Mouse (Mus musculus) CH12.LX (cell line): ENCODE results near the gene Cx3cr1.

Experiments
- CHD2 ChIP-seq: IDR thresholded peaks from 2 replicates; pipeline ENCODE4 v1.6.1; 2011; ENCODE audit warnings: low read length, improper control_type of control experiment
- CTCF ChIP-seq, 2 experiments: IDR thresholded peaks in 1 of 2; conservative IDR thresholded peaks in 1 of 2; 2 replicates each; pipeline ENCODE4 v1.5.1; 2011 to 2012; ENCODE audit warnings: low read depth in 2 of 2, low read length in 2 of 2, improper control_type of control experiment in 1 of 2, inconsistent platforms in 1 of 2, mild to moderate bottlenecking in 1 of 2, moderate library complexity in 1 of 2
- EP300 ChIP-seq: IDR thresholded peaks from 2 replicates; pipeline ENCODE4 v1.6.1; 2011; ENCODE audit warnings: low read length, improper control_type of control experiment
- JUN ChIP-seq: IDR thresholded peaks from 2 replicates; pipeline ENCODE4 v1.6.1; 2011; ENCODE audit warnings: low read depth, mild to moderate bottlenecking, low read length, improper control_type of control experiment, moderate library complexity; ENCODE audit not compliant: insufficient read depth
- MAFK ChIP-seq: IDR thresholded peaks from 2 replicates; pipeline ENCODE4 v1.6.1; 2011; ENCODE audit warnings: low read length, improper control_type of control experiment; ENCODE audit not compliant: insufficient replicate concordance
- MAZ ChIP-seq: IDR thresholded peaks from 2 replicates; pipeline ENCODE4 v1.6.1; 2012; ENCODE audit warnings: low read depth, mild to moderate bottlenecking, inconsistent platforms, low read length, improper control_type of control experiment, moderate library complexity
- MYC ChIP-seq: IDR thresholded peaks from 2 replicates; pipeline ENCODE4 v1.6.1; 2011; ENCODE audit warnings: low read depth, mild to moderate bottlenecking, improper control_type of control experiment, low read length
- POLR2A ChIP-seq: IDR thresholded peaks from 2 replicates; pipeline ENCODE4 v1.6.1; 2011; ENCODE audit warnings: low read depth, mild to moderate bottlenecking, improper control_type of control experiment, low read length
- SMC3 ChIP-seq: IDR thresholded peaks from 2 replicates; pipeline ENCODE4 v1.6.1; 2011; ENCODE audit warnings: low read depth, low read length, improper control_type of control experiment
- TBP ChIP-seq: conservative IDR thresholded peaks from 2 replicates; pipeline ENCODE4 v1.6.1; 2011; ENCODE audit warnings: low read depth, low read length, improper control_type of control experiment
- ZC3H11A ChIP-seq: IDR thresholded peaks from 2 replicates; pipeline ENCODE4 v1.6.1; 2012; ENCODE audit warnings: low read depth, mild to moderate bottlenecking, inconsistent platforms, low read length, improper control_type of control experiment
- ZNF384 ChIP-seq: IDR thresholded peaks from 2 replicates; pipeline ENCODE4 v1.6.1; 2012; ENCODE audit warnings: low read depth, low read length, improper control_type of control experiment, inconsistent platforms

DNA sequence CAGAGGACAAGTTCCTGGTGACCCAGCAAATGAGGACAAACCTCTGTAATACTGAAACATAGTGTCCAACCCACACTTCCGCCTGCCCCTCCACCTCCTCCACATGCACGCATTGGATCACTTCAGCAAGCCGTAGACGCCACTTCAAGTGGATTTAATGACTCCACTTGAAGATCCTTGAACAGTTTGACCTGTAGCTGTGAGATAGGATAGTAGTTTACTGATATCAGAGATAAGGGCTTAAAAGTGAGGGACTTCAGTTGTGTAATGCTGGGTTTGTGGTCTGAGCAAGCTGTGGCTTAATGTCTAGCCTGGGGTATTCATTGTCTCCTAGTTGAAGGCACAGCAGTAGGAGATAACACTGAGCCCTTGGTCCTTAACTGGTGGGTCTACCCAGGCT is 146.2 kb downstream of the Cx3cr1 start:
- TF ChIP-seq EP300: no peak
- no peak for TF ChIP-seq CTCF (conservative IDR thresholded peaks at IDR 0.05 in 1 of 2, IDR thresholded peaks at IDR 0.05 in 1 of 2; ENCODE audit: low read depth in 2 of 2, low read length in 2 of 2)
- TF ChIP-seq ZC3H11A: no peak
- no peak for TF ChIP-seq SMC3
- TF ChIP-seq MAFK: no peak
- TF ChIP-seq TBP: no peak
- TF ChIP-seq CHD2: no peak
- TF ChIP-seq POLR2A: no peak
- TF ChIP-seq MAZ: no peak
- TF ChIP-seq ZNF384: no peak
- TF ChIP-seq MYC: no peak
- TF ChIP-seq JUN: no peak
